Mouse (Mus musculus): Measurements from ENCODE around the gene AU040320. TPM values are rescaled to one million over a fixed set of nuclear protein-coding genes. Genes with fewer than 3 reads are reported as not detected.

AU040320 gene
- polyA plus RNA-seq, 3 experiments from 2014 or later, result 17.0 to 24.0 (median 20.1) TPM

GRCm38 (mm10) chr4:126860268-126860986 is 107.1 kb downstream of the AU040320 start:
- no peak for ATAC-seq

DNA sequence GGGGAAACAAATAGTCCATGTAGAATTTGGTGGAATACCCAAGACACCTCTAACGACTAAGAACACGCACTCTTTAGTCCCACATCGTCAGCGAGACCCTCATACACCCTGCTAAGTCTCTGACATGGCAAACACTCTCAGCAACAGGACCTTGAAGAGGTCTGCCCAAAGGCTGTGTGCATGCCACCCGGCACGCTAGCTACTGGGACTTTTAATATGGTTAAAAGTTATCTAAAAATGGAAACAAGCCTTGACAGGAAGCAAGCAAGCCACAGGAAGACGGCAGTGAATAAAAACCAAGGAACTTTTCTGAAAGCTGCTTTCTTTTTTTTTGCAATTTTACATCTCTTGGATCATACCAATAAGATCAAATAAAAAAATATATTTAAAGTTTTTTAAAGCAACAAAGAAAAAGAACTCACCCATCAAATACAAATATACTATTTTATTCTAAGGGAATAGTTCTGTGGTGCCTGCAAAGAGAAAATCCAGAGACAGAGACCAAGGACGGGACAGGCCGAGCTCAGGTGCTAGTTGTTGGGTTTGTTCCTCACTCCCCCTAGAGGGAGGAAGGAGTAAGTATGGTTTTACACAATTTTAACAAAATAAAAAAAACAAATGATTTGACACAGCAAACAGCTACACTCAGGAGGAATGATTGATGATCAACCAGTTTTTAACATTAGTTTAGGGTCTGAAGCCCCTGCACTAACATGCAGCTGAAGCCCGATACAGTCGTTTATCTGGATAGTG is 108.3 kb downstream of the AU040320 start:
- peak; percentile 76 for ATAC-seq

DNA sequence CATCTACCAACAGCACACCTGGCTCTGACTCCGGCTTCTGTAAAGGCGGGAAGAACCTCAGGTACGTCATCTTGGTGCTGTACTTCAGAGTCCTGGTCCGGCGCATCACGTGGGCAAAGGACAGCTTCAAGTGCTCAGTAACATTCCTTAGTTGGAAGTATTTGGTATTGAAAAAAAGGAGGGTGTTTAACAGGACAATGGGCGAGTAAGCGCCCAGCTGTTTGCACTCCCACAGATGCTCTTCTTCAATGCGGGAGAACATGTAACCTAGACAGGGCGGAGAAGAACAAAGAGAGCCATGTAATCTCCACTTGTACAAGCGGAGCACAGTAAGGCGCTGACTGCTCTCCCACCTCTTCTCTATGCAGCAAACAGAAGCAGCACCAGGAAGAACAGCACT is 115.4 kb downstream of the AU040320 start:
- ATAC-seq, result no peak

GRCm38 (mm10) chr4:126872717-126873116 is 119.4 kb downstream of the AU040320 start:
- no peak for ATAC-seq

- no peak for ATAC-seq
These were observed 126.4 kb downstream of the AU040320 start for GRCm38 (mm10) chr4:126879560-126880275.

GRCm38 (mm10) chr4:126883602-126884001 is 130.3 kb downstream of the AU040320 start:
- ATAC-seq, result no peak

- ATAC-seq, result no peak
These were observed 132.6 kb downstream of the AU040320 start for GRCm38 (mm10) chr4:126885953-126886352.

GRCm38 (mm10) chr4:126889879-126890278 is 136.5 kb downstream of the AU040320 start:
- ATAC-seq, result no peak

Other genes starting within 250 kb of the AU040320 start
- gene Ago4, start 220.1 kb upstream of the AU040320 start, polyA plus RNA-seq (2017; shearing (Covaris generic)), result under 1 TPM in 2 of 3 experiments, not detected in 1; 0.16 to 0.27 TPM
- gene Clspn, start 196.6 kb upstream of the AU040320 start, polyA plus RNA-seq (2017; shearing (Covaris generic)), result 10 to 100 TPM in 1 of 3 experiments, 1 to 10 TPM in 2; 2.4 to 30.1 (median 2.6) TPM
- under 1 TPM; 0.51 to 0.66 (median 0.58) TPM for gene 5730409E04Rik, start 143.7 kb upstream of the AU040320 start, polyA plus RNA-seq (2017; shearing (Covaris generic))
- gene Psmb2, start 75.9 kb upstream of the AU040320 start, polyA plus RNA-seq (2017; shearing (Covaris generic)), result 100 to 1,000 TPM; 279 to 433 (median 354) TPM
- not detected for gene Tfap2e, start 17.3 kb upstream of the AU040320 start, polyA plus RNA-seq (2017; shearing (Covaris generic))
- gene Ncdn, start 106 bp upstream of the AU040320 start, polyA plus RNA-seq (2017; shearing (Covaris generic)), result 10 to 100 TPM in 2 of 3 experiments, 1 to 10 TPM in 1; 9.7 to 12.0 (median 10.1) TPM
- 10 to 100 TPM; 12.1 to 22.4 (median 12.6) TPM for gene Zmym4, start 214.6 kb downstream of the AU040320 start, polyA plus RNA-seq (2017; shearing (Covaris generic))

Measured in inflammation-experienced regulatory T-cells, adult 6 months (primary cell).